Mouse (Mus musculus): ENCODE measurements around the gene Fads1. TPM values are rescaled to one million over a fixed set of nuclear protein-coding genes. Genes with fewer than 3 reads are reported as not detected.
"Not testable (repeated sequence)": the region's sequence is repeated elsewhere in the genome, so short reads cannot be mapped to it uniquely, and the experiment has no call there.

Fads1 gene
- polyA plus RNA-seq, 1 experiment from 2014 or later, result 138 TPM

- no peaks in the 10 kb centered on the region for H3K36me3 ChIP-seq (ENCODE audit: control insufficient read depth, insufficient read depth, low read length)
- WGBS, result 85% methylated on average over 3 of the region's 3 CpGs
Observed at GRCm38 (mm10) chr19:10163896-10164295, 18.8 kb upstream of the Fads1 start.

GRCm38 (mm10) chr19:10165928-10166327, 16.8 kb upstream of the Fads1 start:
- H3K4me2 ChIP-seq (ENCODE audit: low read depth, severe bottlenecking); H3K36me3 ChIP-seq (ENCODE audit: control insufficient read depth, insufficient read depth, low read length); H3K4me3 ChIP-seq (ENCODE audit: low read depth, low read length); H3K27ac ChIP-seq (replicated peaks; ENCODE audit: low read depth, low read length); H3K27me3 ChIP-seq (ENCODE audit: control insufficient read depth, insufficient read depth, low read length); DNase-seq (ENCODE audit: low spot score); H3K9me3 ChIP-seq (ENCODE audit: control insufficient read depth, low read length); H3K4me1 ChIP-seq (ENCODE audit: control insufficient read depth, insufficient read depth, low read length); ATAC-seq (ENCODE audit: insufficient number of reproducible peaks, low FRiP score, low TSS enrichment, low read depth); H3K9ac ChIP-seq (ENCODE audit: low read length): not testable (repeated sequence)
- 89% methylated on average over 4 of the region's 4 CpGs for WGBS

More at GRCm38 (mm10) chr19:10163896-10164295, 18.8 kb upstream of the Fads1 start:
- ATAC-seq (ENCODE audit: insufficient number of reproducible peaks, low FRiP score, low TSS enrichment, low read depth), result no peak
- Histone ChIP-seq H3K4me3 (ENCODE audit: low read depth, low read length) (no peak overlapping the region), H3K4me2 (ENCODE audit: low read depth, severe bottlenecking) (no peak overlapping the region), H3K9me3 (ENCODE audit: control insufficient read depth, low read length) (no peaks in the 10 kb centered on the region; the same call in 1 of the 2 replicates), H3K4me1 (ENCODE audit: control insufficient read depth, insufficient read depth, low read length) (no peaks in the 10 kb centered on the region), H3K27me3 (ENCODE audit: control insufficient read depth, insufficient read depth, low read length) (no peaks in the 10 kb centered on the region), H3K27ac (replicated peaks; ENCODE audit: low read depth, low read length) (no peak overlapping the region), H3K9ac (ENCODE audit: low read length) (no peak overlapping the region)
- no peak for DNase-seq (ENCODE audit: low spot score)

GRCm38 (mm10) chr19:10167112-10167511, 15.6 kb upstream of the Fads1 start:
- DNase-seq (ENCODE audit: low spot score) (no peak), ATAC-seq (ENCODE audit: insufficient number of reproducible peaks, low FRiP score, low TSS enrichment, low read depth) (no peak)
- 82% methylated on average over 4 of the region's 4 CpGs for WGBS
- no peaks in the 10 kb centered on the region for H3K36me3 ChIP-seq (ENCODE audit: control insufficient read depth, insufficient read depth, low read length)
- no peaks in the 10 kb centered on the region for H3K27me3 ChIP-seq (ENCODE audit: control insufficient read depth, insufficient read depth, low read length)
- H3K27ac ChIP-seq (replicated peaks; ENCODE audit: low read depth, low read length), result no peak overlapping the region
- no peak overlapping the region for H3K9ac ChIP-seq (ENCODE audit: low read length)
- H3K4me3 ChIP-seq (ENCODE audit: low read depth, low read length), result no peak overlapping the region
- H3K4me2 ChIP-seq (ENCODE audit: low read depth, severe bottlenecking), result no peak overlapping the region
- no peaks in the 10 kb centered on the region; the same call in 1 of the 2 replicates for H3K9me3 ChIP-seq (ENCODE audit: control insufficient read depth, low read length)
- H3K4me1 ChIP-seq (ENCODE audit: control insufficient read depth, insufficient read depth, low read length), result no peaks in the 10 kb centered on the region

- no peak overlapping the region for H3K27ac ChIP-seq (replicated peaks; ENCODE audit: low read depth, low read length)
- no peaks in the 10 kb centered on the region for H3K9me3 ChIP-seq (ENCODE audit: control insufficient read depth, low read length)
- no peak overlapping the region for H3K4me2 ChIP-seq (ENCODE audit: low read depth, severe bottlenecking)
- no peak for DNase-seq (ENCODE audit: low spot score)
- H3K4me3 ChIP-seq (ENCODE audit: low read depth, low read length), result no peak overlapping the region
- no peaks in the 10 kb centered on the region for H3K36me3 ChIP-seq (ENCODE audit: control insufficient read depth, insufficient read depth, low read length)
- H3K9ac ChIP-seq (ENCODE audit: low read length), result no peak overlapping the region
- WGBS, result 88% methylated on average over 1 of the region's 1 CpGs
- no peak for ATAC-seq (ENCODE audit: insufficient number of reproducible peaks, low FRiP score, low TSS enrichment, low read depth)
- no peaks in the 10 kb centered on the region for H3K4me1 ChIP-seq (ENCODE audit: control insufficient read depth, insufficient read depth, low read length)
- H3K27me3 ChIP-seq (ENCODE audit: control insufficient read depth, insufficient read depth, low read length), result no peaks in the 10 kb centered on the region
Observed at GRCm38 (mm10) chr19:10167951-10168350, 14.7 kb upstream of the Fads1 start.

- DNase-seq (ENCODE audit: low spot score), result no peak
- no peaks in the 10 kb centered on the region for H3K27me3 ChIP-seq (ENCODE audit: control insufficient read depth, insufficient read depth, low read length)
- WGBS, result 83% methylated on average over 3 of the region's 3 CpGs
- ATAC-seq (ENCODE audit: insufficient number of reproducible peaks, low FRiP score, low TSS enrichment, low read depth), result no peak
- H3K9me3 ChIP-seq (ENCODE audit: control insufficient read depth, low read length), result no peaks in the 10 kb centered on the region
- no peaks in the 10 kb centered on the region for H3K36me3 ChIP-seq (ENCODE audit: control insufficient read depth, insufficient read depth, low read length)
- H3K4me3 ChIP-seq (ENCODE audit: low read depth, low read length), result no peak overlapping the region
- no peak overlapping the region for H3K4me2 ChIP-seq (ENCODE audit: low read depth, severe bottlenecking)
- no peak overlapping the region for H3K27ac ChIP-seq (replicated peaks; ENCODE audit: low read depth, low read length)
- no peak overlapping the region for H3K9ac ChIP-seq (ENCODE audit: low read length)
- no peaks in the 10 kb centered on the region for H3K4me1 ChIP-seq (ENCODE audit: control insufficient read depth, insufficient read depth, low read length)
Observed at GRCm38 (mm10) chr19:10168441-10168840, 14.2 kb upstream of the Fads1 start.

GRCm38 (mm10) chr19:10169179-10169578, 13.5 kb upstream of the Fads1 start:
- H3K4me3 ChIP-seq (ENCODE audit: low read depth, low read length), result no peak overlapping the region
- ATAC-seq (ENCODE audit: insufficient number of reproducible peaks, low FRiP score, low TSS enrichment, low read depth), result no peak

GRCm38 (mm10) chr19:10169692-10170330, 12.9 kb upstream of the Fads1 start:
- H3K27ac ChIP-seq (replicated peaks; ENCODE audit: low read depth, low read length); H3K9me3 ChIP-seq (ENCODE audit: control insufficient read depth, low read length); H3K36me3 ChIP-seq (ENCODE audit: control insufficient read depth, insufficient read depth, low read length); DNase-seq (ENCODE audit: low spot score); H3K4me3 ChIP-seq (ENCODE audit: low read depth, low read length); H3K9ac ChIP-seq (ENCODE audit: low read length); H3K4me1 ChIP-seq (ENCODE audit: control insufficient read depth, insufficient read depth, low read length); H3K27me3 ChIP-seq (ENCODE audit: control insufficient read depth, insufficient read depth, low read length); ATAC-seq (ENCODE audit: insufficient number of reproducible peaks, low FRiP score, low TSS enrichment, low read depth); H3K4me2 ChIP-seq (ENCODE audit: low read depth, severe bottlenecking): not testable (repeated sequence)
- 91% methylated on average over 3 of the region's 3 CpGs for WGBS

More at GRCm38 (mm10) chr19:10169179-10169578, 13.5 kb upstream of the Fads1 start:
- no peak for DNase-seq (ENCODE audit: low spot score)
- Histone ChIP-seq H3K27ac (replicated peaks; ENCODE audit: low read depth, low read length) (no peak overlapping the region), H3K27me3 (ENCODE audit: control insufficient read depth, insufficient read depth, low read length) (no peaks in the 10 kb centered on the region), H3K4me1 (ENCODE audit: control insufficient read depth, insufficient read depth, low read length) (no peaks in the 10 kb centered on the region), H3K36me3 (ENCODE audit: control insufficient read depth, insufficient read depth, low read length) (no peaks in the 10 kb centered on the region), H3K9me3 (ENCODE audit: control insufficient read depth, low read length) (no peaks in the 10 kb centered on the region), H3K9ac (ENCODE audit: low read length) (no peak overlapping the region), H3K4me2 (ENCODE audit: low read depth, severe bottlenecking) (no peak overlapping the region)

GRCm38 (mm10) chr19:10170466-10170865, 12.2 kb upstream of the Fads1 start:
- WGBS, result 38% methylated on average over 1 of the region's 1 CpGs
- Histone ChIP-seq H3K36me3 (ENCODE audit: control insufficient read depth, insufficient read depth, low read length) (no peaks in the 10 kb centered on the region), H3K4me3 (ENCODE audit: low read depth, low read length) (no peak overlapping the region)

GRCm38 (mm10) chr19:10171359-10171758, 11.3 kb upstream of the Fads1 start:
- H3K27me3 ChIP-seq (ENCODE audit: control insufficient read depth, insufficient read depth, low read length), result no peaks in the 10 kb centered on the region
- no peaks in the 10 kb centered on the region for H3K9me3 ChIP-seq (ENCODE audit: control insufficient read depth, low read length)
- H3K36me3 ChIP-seq (ENCODE audit: control insufficient read depth, insufficient read depth, low read length), result no peaks in the 10 kb centered on the region
- no peak overlapping the region for H3K9ac ChIP-seq (ENCODE audit: low read length)
- H3K4me1 ChIP-seq (ENCODE audit: control insufficient read depth, insufficient read depth, low read length), result no peaks in the 10 kb centered on the region
- no peak overlapping the region for H3K4me2 ChIP-seq (ENCODE audit: low read depth, severe bottlenecking)
- H3K27ac ChIP-seq (replicated peaks; ENCODE audit: low read depth, low read length), result no peak overlapping the region
- 79% methylated on average over 7 of the region's 7 CpGs for WGBS
- H3K4me3 ChIP-seq (ENCODE audit: low read depth, low read length), result no peak overlapping the region
- DNase-seq (ENCODE audit: low spot score), result no peak
- ATAC-seq (ENCODE audit: insufficient number of reproducible peaks, low FRiP score, low TSS enrichment, low read depth), result no peak

More at GRCm38 (mm10) chr19:10170466-10170865, 12.2 kb upstream of the Fads1 start:
- Histone ChIP-seq H3K4me1 (ENCODE audit: control insufficient read depth, insufficient read depth, low read length) (no peaks in the 10 kb centered on the region), H3K27me3 (ENCODE audit: control insufficient read depth, insufficient read depth, low read length) (no peaks in the 10 kb centered on the region), H3K9me3 (ENCODE audit: control insufficient read depth, low read length) (no peaks in the 10 kb centered on the region), H3K9ac (ENCODE audit: low read length) (no peak overlapping the region), H3K27ac (replicated peaks; ENCODE audit: low read depth, low read length) (no peak overlapping the region), H3K4me2 (ENCODE audit: low read depth, severe bottlenecking) (no peak overlapping the region)
- ATAC-seq (ENCODE audit: insufficient number of reproducible peaks, low FRiP score, low TSS enrichment, low read depth) (no peak), DNase-seq (ENCODE audit: low spot score) (no peak)
